Mouse (Mus musculus) hindbrain, embryonic 11.5 days (tissue): ENCODE results near the gene Tle1. TPM values are rescaled to one million over a fixed set of nuclear protein-coding genes. Genes with fewer than 3 reads are reported as not detected.

Experiments used
- ATAC-seq: fragments of 200-750 bp; cut with Nextera tagmentation; 2 replicates; pipeline ENCODE4 v1.8.0; 2017; ENCODE audit warnings: mild to moderate bottlenecking, moderate TSS enrichment, moderate library complexity; ENCODE audit not compliant: low FRiP score
- DNase-seq: peaks from one replicate; pipeline ENCODE4 v3.0.0-alpha.2; 2015; ENCODE audit warnings: low spot score
- H3K27ac ChIP-seq: fragments of 300-500 bp; sonication (generic); 2 replicates; pipeline ENCODE4 v1.5.1; 2014; ENCODE audit warnings: mild to moderate bottlenecking, low read depth, low read length
- H3K27me3 ChIP-seq: fragments of 300-500 bp; sonication (generic); 2 replicates; pipeline ENCODE4 v1.6.1; 2014; ENCODE audit warnings: mild to moderate bottlenecking, low read length, moderate library complexity, mixed read lengths; ENCODE audit not compliant: control insufficient read depth, insufficient read depth
- H3K36me3 ChIP-seq: fragments of 300-500 bp; sonication (generic); 2 replicates; pipeline ENCODE4 v1.6.1; 2014; ENCODE audit warnings: mild to moderate bottlenecking, low read length, moderate library complexity, mixed read lengths; ENCODE audit not compliant: control insufficient read depth, insufficient read depth
- H3K4me1 ChIP-seq: fragments of 300-500 bp; sonication (generic); replicated peaks from 2 replicates; pipeline ENCODE4 v1.6.1; 2014; ENCODE audit warnings: low read length, mixed read lengths; ENCODE audit not compliant: control insufficient read depth, insufficient read depth
- H3K4me2 ChIP-seq: fragments of 300-500 bp; sonication (generic); replicated peaks from 2 replicates; pipeline ENCODE4 v1.6.1; 2014; ENCODE audit warnings: mild to moderate bottlenecking, low read depth, low read length
- H3K4me3 ChIP-seq: fragments of 300-500 bp; sonication (generic); 2 replicates; pipeline ENCODE4 v1.5.1; 2014; ENCODE audit warnings: low read depth, low read length
- H3K9ac ChIP-seq: fragments of 300-500 bp; sonication (generic); 2 replicates; pipeline ENCODE4 v1.6.1; 2014; ENCODE audit warnings: low read depth, low read length
- H3K9me3 ChIP-seq: fragments of 300-500 bp; sonication (generic); 2 replicates; pipeline ENCODE4 v1.6.1; 2016; ENCODE audit warnings: low read length; ENCODE audit not compliant: control insufficient read depth
- WGBS: fragments of 180-500 bp; shearing (Covaris S2); extraction: QIAGEN DNeasy Blood & Tissue Kit; methylation state at CpG from one replicate; pipeline ENCODE4 v1.1.7; 2014; 5-methylcytosine and 5-hydroxymethylcytosine counted together
- polyA plus RNA-seq: library from polyadenylated mRNA; unstranded; fragments of >200 nt; fragmentation: Nextera tagmentation; extraction: Ambion mirVana; gene quantifications from 2 replicates; pipeline ENCODE4 v1.2.1, GENCODE M21; 2014

Tle1 gene
- polyA plus RNA-seq, 1 experiment from 2014 or later: 44.1 TPM

GRCm38 (mm10) chr4:72199571-72200558, 854 bp downstream of the Tle1 start:
- WGBS: under 1% methylated on average over 96 of the region's 103 CpGs
- Histone ChIP-seq H3K9ac (peak overlapping the region; percentile 95), H3K4me3 (peak overlapping the region; percentile 95), H3K4me1 (no peaks in the 10 kb centered on the region; the same call in 1 of the 2 replicates), H3K9me3 (no peaks in the 10 kb centered on the region), H3K27me3 (no peaks in the 10 kb centered on the region; the same call in 1 of the 2 replicates), H3K36me3 (no peaks in the 10 kb centered on the region), H3K27ac (peak overlapping the region; percentile 93), H3K4me2 (peak overlapping the region; percentile 64)
- ATAC-seq (peak; percentile 4; the same call in 1 of the 2 replicates), DNase-seq (peak; percentile 75)

DNA sequence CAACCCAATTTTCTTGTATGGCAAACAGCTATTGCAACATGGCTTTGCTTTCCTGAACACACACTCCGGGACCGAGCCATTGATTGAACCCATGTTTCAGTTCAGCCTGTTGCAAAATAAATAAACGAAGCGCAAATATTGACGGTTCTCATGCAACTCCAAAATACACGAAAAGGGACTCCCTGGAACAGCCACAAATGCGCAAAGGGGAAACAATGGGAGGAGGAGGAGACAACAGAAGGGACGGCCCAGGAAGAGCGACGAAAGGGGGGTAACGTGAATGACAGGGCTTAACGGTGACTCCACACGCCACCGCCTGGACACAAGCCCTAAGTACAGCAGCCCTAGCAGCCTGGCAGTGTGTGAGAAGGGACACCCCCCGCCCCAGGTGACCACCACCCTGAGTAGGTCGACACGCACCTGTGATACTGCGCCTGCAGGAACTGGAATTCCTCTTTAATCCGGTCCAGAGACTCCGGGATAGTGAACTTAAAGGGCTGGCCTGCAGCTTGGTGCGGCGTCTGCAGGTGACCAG, 1.8 kb downstream of the Tle1 start:
- Histone ChIP-seq H3K9me3 (no peaks in the 10 kb centered on the region), H3K4me1 (no peaks in the 10 kb centered on the region; the same call in 1 of the 2 replicates), H3K4me2 (peak overlapping the region; percentile 64), H3K27me3 (no peaks in the 10 kb centered on the region; the same call in 1 of the 2 replicates), H3K36me3 (no peaks in the 10 kb centered on the region), H3K4me3 (peak overlapping the region; percentile 95), H3K27ac (peak overlapping the region; percentile 93), H3K9ac (peak overlapping the region; percentile 95)
- ATAC-seq (peak; percentile 47), DNase-seq (peak; percentile 87)
- WGBS: under 1% methylated on average over 22 of the region's 22 CpGs

GRCm38 (mm10) chr4:72197888-72198605, 2.7 kb downstream of the Tle1 start:
- H3K27ac ChIP-seq: no peak overlapping the region
- WGBS: 25% methylated on average over 7 of the region's 7 CpGs
- no peaks in the 10 kb centered on the region for H3K9me3 ChIP-seq
- H3K4me2 ChIP-seq: peak overlapping the region; percentile 64
- no peaks in the 10 kb centered on the region; the same call in 1 of the 2 replicates for H3K27me3 ChIP-seq
- ATAC-seq: no peak
- H3K4me1 ChIP-seq: no peaks in the 10 kb centered on the region; the same call in 1 of the 2 replicates
- H3K9ac ChIP-seq: peak overlapping the region; percentile 95
- peak overlapping the region; percentile 95 for H3K4me3 ChIP-seq
- no peaks in the 10 kb centered on the region for H3K36me3 ChIP-seq
- DNase-seq: no peak

DNA sequence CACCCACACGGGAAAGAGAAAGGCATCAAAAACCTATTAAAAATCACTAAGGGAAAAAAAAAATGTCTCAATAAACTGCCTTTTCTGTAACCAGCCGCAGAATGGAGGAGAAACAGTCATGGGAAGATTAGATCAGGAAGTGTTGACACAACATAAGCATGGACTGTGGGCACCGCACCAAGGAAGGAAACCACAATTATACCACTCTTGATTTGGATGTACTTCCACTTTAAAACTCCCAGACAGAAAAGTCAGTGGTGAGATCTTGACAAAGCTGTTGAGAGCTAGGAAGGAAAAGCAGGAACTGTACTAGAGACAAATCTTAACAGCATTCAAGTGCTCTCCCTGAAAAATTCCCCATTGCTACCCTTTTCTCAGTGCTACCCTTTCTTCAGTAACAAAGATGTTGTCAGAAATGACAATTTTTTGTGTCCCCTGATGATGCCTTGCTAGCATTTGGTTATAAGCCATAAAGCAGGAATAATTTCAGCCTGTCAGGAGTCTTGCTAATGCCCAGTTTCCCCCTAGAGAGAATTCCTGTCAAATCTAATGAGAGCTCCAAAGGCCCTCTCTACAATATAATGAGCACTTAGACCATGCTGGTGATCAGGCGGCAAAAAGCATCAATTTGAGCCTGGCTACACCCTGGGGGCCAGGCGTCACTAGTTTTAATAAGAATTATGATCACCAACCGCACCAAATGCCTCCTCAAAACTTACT, 5.4 kb downstream of the Tle1 start:
- peak overlapping the region; percentile 21 for H3K4me2 ChIP-seq
- 48% methylated on average over 6 of the region's 6 CpGs for WGBS
- no peak overlapping the region for H3K4me3 ChIP-seq
- no peak for DNase-seq
- no peak for ATAC-seq
- no peak overlapping the region for H3K27ac ChIP-seq
- no peaks in the 10 kb centered on the region for H3K36me3 ChIP-seq
- H3K9ac ChIP-seq: no peak overlapping the region
- H3K27me3 ChIP-seq: no peaks in the 10 kb centered on the region
- no peaks in the 10 kb centered on the region; the same call in 1 of the 2 replicates for H3K4me1 ChIP-seq
- H3K9me3 ChIP-seq: no peaks in the 10 kb centered on the region

GRCm38 (mm10) chr4:72193276-72193675, 7.4 kb downstream of the Tle1 start:
- Histone ChIP-seq H3K9ac (no peak overlapping the region), H3K4me2 (no peak overlapping the region), H3K4me1 (no peaks in the 10 kb centered on the region; the same call in 1 of the 2 replicates), H3K4me3 (no peak overlapping the region), H3K27ac (no peak overlapping the region), H3K27me3 (no peaks in the 10 kb centered on the region), H3K9me3 (no peaks in the 10 kb centered on the region), H3K36me3 (no peaks in the 10 kb centered on the region)
- 93% methylated on average over 1 of the region's 1 CpGs for WGBS
- DNase-seq (no peak), ATAC-seq (no peak)

GRCm38 (mm10) chr4:72184476-72184875, 16.2 kb downstream of the Tle1 start:
- Histone ChIP-seq H3K9me3 (no peaks in the 10 kb centered on the region), H3K9ac (no peak overlapping the region), H3K4me1 (no peaks in the 10 kb centered on the region), H3K4me3 (no peak overlapping the region), H3K27ac (no peak overlapping the region), H3K27me3 (no peaks in the 10 kb centered on the region), H3K36me3 (no peaks in the 10 kb centered on the region), H3K4me2 (no peak overlapping the region)
- DNase-seq: no peak
- 61% methylated on average over 5 of the region's 5 CpGs for WGBS
- peak; percentile 28; the same call in 1 of the 2 replicates for ATAC-seq

GRCm38 (mm10) chr4:72182343-72182988, 18.3 kb downstream of the Tle1 start:
- no peak overlapping the region for H3K4me2 ChIP-seq
- no peak overlapping the region for H3K27ac ChIP-seq
- no peaks in the 10 kb centered on the region for H3K27me3 ChIP-seq
- H3K9ac ChIP-seq: no peak overlapping the region
- H3K9me3 ChIP-seq: no peaks in the 10 kb centered on the region
- DNase-seq (no peak), ATAC-seq (peak; percentile 11; the same call in 1 of the 2 replicates)
- no peak overlapping the region for H3K4me3 ChIP-seq
- no peaks in the 10 kb centered on the region for H3K4me1 ChIP-seq
- H3K36me3 ChIP-seq: no peaks in the 10 kb centered on the region

GRCm38 (mm10) chr4:72175943-72176342, 24.8 kb downstream of the Tle1 start:
- Histone ChIP-seq H3K36me3 (no peaks in the 10 kb centered on the region), H3K4me2 (no peak overlapping the region), H3K9me3 (no peaks in the 10 kb centered on the region), H3K27me3 (no peaks in the 10 kb centered on the region), H3K27ac (no peak overlapping the region), H3K4me3 (no peak overlapping the region), H3K9ac (no peak overlapping the region), H3K4me1 (no peaks in the 10 kb centered on the region)
- 100% methylated on average over 1 of the region's 1 CpGs for WGBS
- DNase-seq (no peak), ATAC-seq (no peak)
